Mouse (Mus musculus) olfactory bulb, adult 2 months (tissue): ENCODE measurements around the gene Crtc1.

Experiments used
- CTCF ChIP-seq: fragments of 200-500 bp; IDR thresholded peaks from 2 replicates; pipeline ENCODE4 v1.5.1; 2012; ENCODE audit warnings: low read depth, mild to moderate bottlenecking, low read length, moderate library complexity; ENCODE audit not compliant: insufficient read depth
- POLR2A ChIP-seq: fragments of 200-500 bp; IDR thresholded peaks from 2 replicates; pipeline ENCODE4 v1.6.1; 2012; ENCODE audit warnings: mild to moderate bottlenecking, low read depth, low read length, moderate library complexity; ENCODE audit not compliant: insufficient read depth

- TF ChIP-seq CTCF = no peak
- no peak for TF ChIP-seq POLR2A
Observed at GRCm38 (mm10) chr8:70342007-70342406, 97.4 kb downstream of the Crtc1 start.
